Mouse (Mus musculus) megakaryocyte-erythroid progenitor cell, adult 5 weeks (primary cell): ENCODE data around the gene Acat2. TPM values are rescaled to one million over a fixed set of nuclear protein-coding genes. Genes with fewer than 3 reads are reported as not detected.

Experiments
- polyA plus RNA-seq: library from polyadenylated mRNA; stranded (reverse); fragments of >175 nt; gene quantifications from 2 replicates; pipeline ENCODE4 v1.2.3, GENCODE M21; 2012

Acat2 gene
- polyA plus RNA-seq = 3.9 and 4.6 TPM in 2 replicates

GRCm38 (mm10) chr17:12960331-12960873, at the start of gene Acat2:
Gene Acat2, minus strand, starts transcription at chr17:12960747.

GRCm38 (mm10) chr17:13006546-13006945, 46.0 kb upstream of the Acat2 start, which contains the start of gene Sod2:
Gene Sod2, plus strand, starts transcription at chr17:13006846.

GRCm38 (mm10) chr17:12994069-12994468, 33.5 kb upstream of the Acat2 start, which contains the start of gene Wtap:
Gene Wtap, minus strand, starts transcription at chr17:12994169.

GRCm38 (mm10) chr17:12940151-12940805, 20.3 kb downstream of the Acat2 start, which contains the start of gene Acat3:
Gene Acat3, minus strand, starts transcription at chr17:12940600.

GRCm38 (mm10) chr17:12915881-12916583, 44.5 kb downstream of the Acat2 start, which contains the start of gene Mrpl18:
Gene Mrpl18, minus strand, starts transcription at chr17:12916345.

GRCm38 (mm10) chr17:12915488-12915880, 45.1 kb downstream of the Acat2 start, which contains the start of gene Tcp1:
Gene Tcp1, plus strand, starts transcription at chr17:12915701.

GRCm38 (mm10) chr17:12909361-12910280, 50.9 kb downstream of the Acat2 start, which contains the start of gene Pnldc1:
Gene Pnldc1, minus strand, starts transcription at chr17:12910230.

Other genes starting within 250 kb of the Acat2 start
- gene Igf2r, start 191.1 kb downstream of the Acat2 start, polyA plus RNA-seq = 0.89 and 1.3 TPM in 2 replicates
- not detected in 2 replicates for gene Mas1, start 92.6 kb downstream of the Acat2 start, polyA plus RNA-seq
- gene Mrgprh, start 84.7 kb downstream of the Acat2 start, polyA plus RNA-seq = not detected in 2 replicates
- gene Pnldc1, start 50.5 kb downstream of the Acat2 start, polyA plus RNA-seq = 0.12 TPM in 1 of 2 replicates, not detected in the other
- gene Tcp1, start 45.0 kb downstream of the Acat2 start, polyA plus RNA-seq = 30.8 and 34.7 TPM in 2 replicates
- gene Mrpl18, start 44.4 kb downstream of the Acat2 start, polyA plus RNA-seq = 83.5 and 85.3 TPM in 2 replicates
- 0.22 and 0.44 TPM in 2 replicates for gene Acat3, start 20.1 kb downstream of the Acat2 start, polyA plus RNA-seq
- gene Wtap, start 33.4 kb upstream of the Acat2 start, polyA plus RNA-seq = 27.4 and 28.9 TPM in 2 replicates
- 313 and 341 TPM in 2 replicates for gene Sod2, start 46.1 kb upstream of the Acat2 start, polyA plus RNA-seq
- gene Gpr31b, start 91.5 kb upstream of the Acat2 start, polyA plus RNA-seq = 0.05 TPM in 1 of 2 replicates, not detected in the other
- not detected in 2 replicates for gene Tcp10b, start 100.4 kb upstream of the Acat2 start, polyA plus RNA-seq
- 0.03 TPM in 1 of 2 replicates, not detected in the other for gene Unc93a, start 171.1 kb upstream of the Acat2 start, polyA plus RNA-seq